Mouse (Mus musculus) kidney, postnatal 10 days (tissue): ENCODE data around the gene Phf21b.

Source experiments
- DNase-seq: peaks from one replicate; pipeline ENCODE4 v3.0.0; 2021; ENCODE audit warnings: mixed read lengths

The Phf21b gene

GRCm38 (mm10) chr15:84844831-84845230 lies 11.0 kb downstream of the Phf21b start:
- no peak for DNase-seq

GRCm38 (mm10) chr15:84843034-84843433 lies 12.8 kb downstream of the Phf21b start:
- DNase-seq: peak; percentile 31

GRCm38 (mm10) chr15:84841925-84842821 lies 13.7 kb downstream of the Phf21b start:
- no peak for DNase-seq

GRCm38 (mm10) chr15:84840560-84840959 lies 15.3 kb downstream of the Phf21b start:
- DNase-seq: no peak

DNA sequence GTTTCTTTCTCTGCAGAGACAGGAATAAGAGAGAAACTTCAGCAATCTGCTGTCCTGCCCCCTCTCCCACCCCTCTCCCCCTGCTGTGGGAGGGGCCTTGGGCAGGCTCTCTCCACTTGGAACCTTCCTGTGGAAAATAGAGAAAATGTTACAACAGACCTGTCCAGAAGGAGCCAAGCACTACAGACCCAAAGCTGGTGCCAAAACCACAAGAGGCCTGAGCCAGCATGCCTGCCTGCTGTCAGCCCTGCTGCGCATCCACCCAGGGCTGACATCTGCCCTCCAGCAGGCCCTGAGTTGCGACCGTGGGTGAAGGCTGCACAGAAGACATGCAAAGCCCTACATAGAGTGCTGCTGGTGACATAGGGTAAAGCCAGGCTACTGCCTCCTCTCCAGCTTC lies 16.3 kb downstream of the Phf21b start:
- DNase-seq: no peak

- no peak for DNase-seq
These were observed 18.0 kb downstream of the Phf21b start for GRCm38 (mm10) chr15:84837896-84838295.

GRCm38 (mm10) chr15:84829416-84829815 lies 26.4 kb downstream of the Phf21b start:
- peak; percentile 96 for DNase-seq

DNA sequence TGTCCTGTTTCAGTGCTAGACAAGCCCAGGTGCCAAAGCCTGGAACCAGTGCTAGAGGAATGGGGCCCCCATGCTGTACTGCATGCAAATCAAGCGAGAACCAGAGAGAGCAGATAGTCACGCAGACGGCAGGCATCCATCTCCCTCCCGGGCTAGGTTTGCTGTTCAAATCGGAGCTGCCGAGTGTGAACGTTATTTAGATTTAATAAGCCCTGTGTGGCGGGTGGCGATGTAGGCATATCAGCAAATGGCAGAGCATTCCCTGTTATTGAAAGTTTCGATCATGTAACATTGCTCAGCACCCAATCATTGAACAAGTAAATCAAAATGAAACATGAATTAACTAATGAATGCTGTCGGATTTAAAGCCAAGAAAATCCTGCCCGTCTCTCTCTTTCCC lies 27.2 kb downstream of the Phf21b start:
- DNase-seq: no peak

- no peak for DNase-seq
These were observed 32.8 kb downstream of the Phf21b start for GRCm38 (mm10) chr15:84823086-84823485.

- no peak for DNase-seq
These were observed 35.0 kb downstream of the Phf21b start for GRCm38 (mm10) chr15:84820811-84821210.

GRCm38 (mm10) chr15:84818284-84818683 lies 37.6 kb downstream of the Phf21b start:
- DNase-seq: no peak

- DNase-seq: no peak
These were observed 38.3 kb downstream of the Phf21b start for GRCm38 (mm10) chr15:84817589-84817988.

- no peak for DNase-seq
These were observed 40.7 kb downstream of the Phf21b start for GRCm38 (mm10) chr15:84815171-84815570.

GRCm38 (mm10) chr15:84812831-84813357 lies 43.0 kb downstream of the Phf21b start:
- no peak for DNase-seq

DNA sequence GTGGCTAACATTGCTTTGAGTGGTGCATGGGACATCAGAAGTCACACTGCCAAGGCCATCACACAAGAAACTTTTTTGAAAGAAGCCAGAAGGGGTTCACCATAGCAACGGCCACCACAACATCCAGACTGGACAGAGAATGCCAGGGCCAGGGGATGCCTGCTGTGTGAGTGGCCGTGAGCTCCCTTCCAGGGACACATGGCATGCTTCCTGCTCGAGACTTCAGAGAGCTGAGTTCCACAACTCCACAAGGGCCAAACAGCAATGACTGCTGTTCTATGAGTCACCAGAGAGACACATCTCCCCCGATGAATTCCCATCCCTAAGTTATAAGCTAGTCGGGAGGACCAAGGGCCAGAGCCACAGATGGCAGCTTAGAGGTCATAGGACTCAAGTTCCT lies 44.7 kb downstream of the Phf21b start:
- no peak for DNase-seq

DNA sequence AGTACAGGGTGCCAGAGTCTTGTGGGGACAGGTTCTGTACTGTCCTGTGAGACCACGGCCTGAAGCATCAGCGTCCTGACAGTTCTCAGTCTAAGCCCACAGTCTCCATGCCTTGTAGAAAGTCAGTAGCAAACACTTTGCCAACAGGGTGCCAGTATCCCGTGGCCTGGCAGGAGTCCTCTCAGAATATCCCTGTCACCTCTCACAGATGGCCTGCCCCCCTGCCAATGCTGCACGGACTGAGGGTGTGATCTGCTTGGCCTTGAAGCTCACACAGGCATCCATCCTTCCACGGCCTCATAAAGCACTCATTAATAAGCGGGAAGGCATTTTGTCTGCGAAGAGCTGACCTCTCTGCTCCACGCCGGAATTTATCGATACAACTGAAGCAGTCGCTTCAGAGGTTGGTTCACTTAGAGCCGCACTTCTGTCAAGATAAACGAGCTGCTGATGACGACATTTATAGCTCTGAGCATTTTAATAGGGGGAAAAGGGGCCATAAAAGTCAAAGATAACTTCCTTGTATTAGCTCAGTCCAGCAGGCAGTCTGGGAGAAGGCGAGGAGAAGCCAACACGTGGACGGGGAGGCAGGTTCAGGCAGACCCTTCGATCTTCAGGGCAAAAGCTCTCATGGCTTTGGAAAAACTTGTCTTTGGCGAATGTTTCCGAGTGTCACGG lies 46.4 kb downstream of the Phf21b start:
- no peak for DNase-seq

DNA sequence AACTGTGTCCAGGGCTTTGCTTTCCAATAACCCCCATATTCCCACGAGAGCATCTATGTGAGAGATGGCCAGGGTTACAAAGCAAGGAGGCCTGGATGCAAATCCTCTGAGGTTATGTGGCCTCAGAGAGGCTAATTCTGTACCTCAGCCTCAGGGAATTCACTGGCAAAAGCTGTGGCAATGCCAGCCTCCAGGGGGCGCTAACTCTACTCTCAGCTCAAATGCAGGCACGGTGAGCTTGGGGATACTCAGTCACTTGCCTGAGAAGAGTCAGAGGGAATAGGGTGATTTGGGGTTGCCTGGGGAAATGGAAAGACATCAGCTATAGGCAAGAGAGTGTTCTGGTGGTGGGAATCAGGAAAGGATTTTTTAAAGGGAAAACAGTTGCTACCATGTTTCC lies 52.2 kb downstream of the Phf21b start:
- DNase-seq: peak; percentile 76

GRCm38 (mm10) chr15:84800132-84800531 lies 55.7 kb downstream of the Phf21b start:
- DNase-seq: peak; percentile 35

- no peak for DNase-seq
These were observed 62.2 kb downstream of the Phf21b start for GRCm38 (mm10) chr15:84793649-84794048.

GRCm38 (mm10) chr15:84787161-84787560 lies 68.7 kb downstream of the Phf21b start:
- DNase-seq: no peak

DNA sequence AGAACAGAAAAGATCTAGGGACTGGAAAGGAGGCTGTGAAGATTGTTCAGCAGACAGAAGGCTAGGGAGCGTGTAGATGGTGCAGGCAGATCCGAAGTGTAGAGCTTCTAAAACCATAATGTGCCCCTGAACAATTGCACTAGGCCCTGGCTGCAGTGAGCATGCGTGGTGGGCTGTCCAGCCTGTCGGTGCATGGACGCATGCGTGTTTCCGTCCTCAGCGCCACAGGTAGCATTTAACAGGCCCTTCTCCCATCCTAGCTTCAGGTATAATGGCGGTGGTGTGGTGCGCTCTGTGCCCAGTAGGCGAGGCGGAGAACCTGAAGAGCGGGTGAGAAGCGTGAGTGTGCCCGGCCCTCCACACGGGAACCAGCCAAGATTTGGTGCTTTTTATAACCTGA lies 71.0 kb downstream of the Phf21b start:
- no peak for DNase-seq

GRCm38 (mm10) chr15:84778587-84778986 lies 77.3 kb downstream of the Phf21b start:
- DNase-seq: no peak

GRCm38 (mm10) chr15:84775421-84776174 lies 80.3 kb downstream of the Phf21b start:
- peak; percentile 43 for DNase-seq
